Mouse (Mus musculus) embryo, embryonic 11.5 days (tissue): ENCODE data around the gene Tbx1.

Experiments
- DNase-seq: peaks from one replicate; pipeline ENCODE4 v3.0.0-alpha.2; 2012; ENCODE audit warnings: low read depth, low spot score

Gene Tbx1

GRCm38 (mm10) chr16:18588738-18589055, 1.8 kb downstream of the Tbx1 start:
- no peak for DNase-seq

GRCm38 (mm10) chr16:18587847-18588737, 2.4 kb downstream of the Tbx1 start:
- no peak for DNase-seq

GRCm38 (mm10) chr16:18586906-18587546, 3.4 kb downstream of the Tbx1 start:
- DNase-seq, result no peak

GRCm38 (mm10) chr16:18586076-18586905, 4.2 kb downstream of the Tbx1 start:
- DNase-seq, result no peak

- DNase-seq, result no peak
Observed at GRCm38 (mm10) chr16:18585676-18586075, 4.8 kb downstream of the Tbx1 start.

GRCm38 (mm10) chr16:18584901-18585510, 5.5 kb downstream of the Tbx1 start:
- no peak for DNase-seq

GRCm38 (mm10) chr16:18583673-18584357, 6.7 kb downstream of the Tbx1 start:
- DNase-seq, result no peak

- DNase-seq, result no peak
Observed at GRCm38 (mm10) chr16:18583169-18583568, 7.3 kb downstream of the Tbx1 start.

- no peak for DNase-seq
Observed at GRCm38 (mm10) chr16:18582426-18583148, 7.9 kb downstream of the Tbx1 start.

- no peak for DNase-seq
Observed at GRCm38 (mm10) chr16:18581623-18582205, 8.8 kb downstream of the Tbx1 start.

- no peak for DNase-seq
Observed at GRCm38 (mm10) chr16:18581050-18581622, 9.3 kb downstream of the Tbx1 start.

GRCm38 (mm10) chr16:18580389-18580788, 10.1 kb downstream of the Tbx1 start:
- no peak for DNase-seq

- no peak for DNase-seq
Observed at GRCm38 (mm10) chr16:18577599-18578160, 12.8 kb downstream of the Tbx1 start.

- DNase-seq, result no peak
Observed at GRCm38 (mm10) chr16:18577071-18577470, 13.4 kb downstream of the Tbx1 start.

GRCm38 (mm10) chr16:18574196-18574595, 16.3 kb downstream of the Tbx1 start:
- no peak for DNase-seq

- no peak for DNase-seq
Observed at GRCm38 (mm10) chr16:18568599-18568998, 21.9 kb downstream of the Tbx1 start.

- no peak for DNase-seq
Observed at GRCm38 (mm10) chr16:18564472-18564871, 26.0 kb downstream of the Tbx1 start.

- DNase-seq, result no peak
Observed at GRCm38 (mm10) chr16:18556461-18556860, 34.0 kb downstream of the Tbx1 start.

GRCm38 (mm10) chr16:18555235-18555935, 35.1 kb downstream of the Tbx1 start:
- peak; percentile 63 for DNase-seq
